Mouse (Mus musculus) brain, adult 2 months (tissue): ENCODE data around the gene Lrrc8d.

Experiments
- DNase-seq: peaks from one replicate; pipeline ENCODE4 v3.0.0; 2011; ENCODE audit warnings: low read depth, low spot score

The Lrrc8d gene

DNA sequence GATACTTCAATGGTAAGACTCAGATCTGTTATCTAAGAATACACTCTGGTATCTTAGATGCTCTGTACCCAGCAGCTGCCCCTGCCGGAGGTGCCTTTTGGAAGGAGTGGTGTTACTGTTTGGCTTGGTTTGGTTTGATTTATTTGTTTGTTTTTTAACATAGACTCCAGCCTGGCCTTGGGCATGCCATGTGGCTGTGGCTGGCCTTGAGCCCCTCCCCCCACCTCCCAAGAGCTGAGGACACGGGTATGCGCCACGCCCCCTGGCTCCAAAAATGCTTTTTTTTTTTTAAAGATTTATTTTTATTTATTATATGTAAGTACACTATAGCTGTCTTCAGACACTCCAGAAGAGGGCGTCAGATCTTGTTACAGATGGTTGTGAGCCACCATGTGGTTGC, 65.6 kb downstream of the Lrrc8d start:
- no peak for DNase-seq

DNA sequence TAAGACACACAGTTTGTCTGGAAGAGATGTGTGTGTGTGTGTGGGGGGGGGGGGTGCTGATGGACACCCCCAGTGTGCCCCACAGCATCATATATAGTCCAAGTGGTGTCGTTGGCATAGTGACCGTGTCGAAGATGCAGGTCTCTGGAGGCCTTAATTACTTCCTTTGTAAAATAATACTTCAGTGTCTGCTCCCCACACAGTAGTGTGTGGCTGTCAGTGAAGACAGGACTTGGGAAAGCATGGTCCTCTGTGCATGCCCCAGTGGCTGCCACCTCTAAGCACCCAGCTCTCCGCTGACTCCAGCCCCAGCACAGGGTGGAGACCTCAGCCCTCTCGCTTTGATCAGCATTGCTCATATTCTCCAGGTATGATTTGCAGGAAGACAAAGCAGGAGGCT, 76.6 kb downstream of the Lrrc8d start:
- DNase-seq, result no peak

DNA sequence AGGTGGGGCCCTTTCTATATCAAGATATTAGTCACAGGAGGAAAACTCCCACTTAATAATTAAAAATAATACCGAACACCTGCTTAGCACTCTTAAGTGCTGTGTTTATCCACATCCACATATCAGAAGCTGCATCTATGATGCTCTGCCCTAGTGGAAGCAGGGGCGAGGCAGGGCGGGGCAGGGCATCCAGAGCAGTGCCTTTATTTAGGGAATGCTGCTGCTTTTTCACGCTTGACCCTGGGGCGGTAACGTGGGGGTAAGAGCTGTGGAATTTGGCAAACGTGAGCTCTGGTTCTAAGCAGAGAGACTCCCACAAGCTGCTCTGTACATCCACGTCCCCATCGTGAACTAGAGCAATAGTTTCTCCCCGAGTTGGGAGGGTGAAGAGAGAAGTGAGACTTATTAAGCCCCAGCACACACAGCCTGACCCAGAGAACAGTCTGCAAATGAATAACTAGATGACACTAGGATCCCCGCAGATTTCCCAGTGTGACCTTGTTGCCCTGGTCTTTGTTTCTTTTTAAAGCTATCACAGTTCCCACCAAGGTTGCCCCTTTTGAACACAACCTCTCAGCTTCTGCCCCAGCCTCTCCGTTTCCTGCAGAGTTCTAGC, 77.3 kb downstream of the Lrrc8d start:
- DNase-seq, result peak; percentile 30

DNA sequence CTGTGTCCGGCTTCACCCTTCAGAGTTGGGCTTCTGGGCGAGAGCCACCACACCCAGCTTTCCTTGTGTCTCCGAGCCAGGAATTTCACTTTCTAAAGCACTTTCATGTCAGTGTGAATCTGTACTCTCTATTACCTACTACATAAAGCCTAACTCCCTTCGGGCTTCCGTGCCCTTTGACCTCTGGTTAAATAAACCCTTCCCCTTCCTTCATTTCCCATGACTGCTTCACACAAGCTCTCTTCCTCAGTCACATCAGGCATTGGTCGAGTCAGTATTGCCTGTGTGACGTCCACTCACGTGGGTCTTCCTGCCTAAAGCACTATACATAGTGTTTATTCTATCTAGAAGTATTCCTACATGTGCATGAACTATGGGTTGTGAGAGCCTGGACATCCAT, 77.9 kb downstream of the Lrrc8d start:
- no peak for DNase-seq

DNA sequence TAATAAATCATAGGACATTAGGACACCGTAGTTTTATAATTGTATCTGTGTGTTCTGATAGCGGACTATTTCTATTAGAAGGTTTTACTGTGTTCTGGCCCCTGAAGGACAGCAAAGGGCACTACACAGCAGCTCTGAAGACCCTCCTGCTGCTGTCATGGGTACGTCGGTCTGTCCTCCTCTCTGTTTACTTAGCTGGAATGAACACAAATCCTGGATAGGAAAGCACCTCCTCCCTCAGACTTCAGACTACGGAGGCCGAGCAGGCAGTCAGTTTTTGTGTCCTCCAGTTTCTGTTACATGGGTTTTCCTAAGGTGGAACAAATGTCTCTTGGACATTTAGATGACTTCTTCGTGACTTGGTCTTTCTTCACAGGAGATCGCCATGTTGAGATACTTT, 78.4 kb downstream of the Lrrc8d start:
- DNase-seq, result no peak

DNA sequence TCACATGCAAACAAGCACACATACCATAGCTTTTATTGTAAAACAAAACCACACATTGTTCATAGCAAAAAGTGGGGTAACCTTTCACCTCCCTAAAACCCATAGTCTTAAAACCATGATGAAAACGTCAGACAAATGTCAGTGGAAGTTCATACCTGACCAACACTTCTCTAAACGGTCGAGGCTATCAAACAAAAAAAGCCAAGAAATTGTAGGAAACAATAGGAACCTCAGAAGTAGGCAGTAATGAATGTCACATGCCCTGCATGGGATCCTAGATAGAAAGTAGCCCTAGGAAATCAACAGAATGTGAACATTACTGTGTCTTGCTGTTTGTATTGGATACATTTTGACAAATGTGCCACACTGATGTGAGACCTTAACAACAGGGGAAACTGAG, 79.0 kb downstream of the Lrrc8d start:
- no peak for DNase-seq

DNA sequence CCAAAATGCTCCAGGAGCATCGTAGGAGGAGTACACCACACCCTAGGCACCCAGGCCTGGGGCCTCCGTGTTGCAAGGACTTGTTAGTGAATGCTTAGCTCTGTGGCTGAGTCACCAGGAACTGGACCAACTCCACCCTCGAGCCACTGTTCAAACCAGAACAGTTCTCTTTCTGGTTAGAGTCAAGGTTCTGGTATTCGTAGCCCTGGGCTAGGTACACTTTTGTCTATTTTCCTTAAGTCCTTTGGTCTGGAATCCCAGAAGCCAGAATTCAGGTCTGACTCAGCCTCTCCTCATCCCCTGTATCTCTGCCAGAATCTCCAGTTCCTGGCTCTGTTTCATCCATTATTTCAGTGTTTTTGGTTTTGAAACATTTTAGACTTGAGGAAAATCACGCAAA, 79.6 kb downstream of the Lrrc8d start:
- DNase-seq, result peak; percentile 75

DNA sequence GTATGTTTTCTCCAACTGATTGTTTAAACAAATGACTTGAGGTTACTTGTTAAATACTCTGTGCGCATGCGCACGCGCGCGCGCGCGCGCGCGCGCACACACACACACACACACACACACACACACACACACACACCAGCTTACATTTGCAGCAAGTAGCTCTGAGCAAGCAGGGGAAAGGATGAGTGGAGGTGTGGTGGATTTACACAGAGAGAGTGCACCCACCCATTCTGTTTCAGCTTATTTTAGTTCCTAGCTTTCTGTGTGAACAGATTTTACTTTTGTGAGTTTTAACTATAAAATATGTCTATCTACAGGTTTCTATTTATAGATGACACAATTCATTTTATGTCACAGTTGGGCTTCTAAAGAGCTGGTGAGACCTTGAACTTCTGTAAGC, 84.1 kb downstream of the Lrrc8d start:
- peak; percentile 67 for DNase-seq

DNA sequence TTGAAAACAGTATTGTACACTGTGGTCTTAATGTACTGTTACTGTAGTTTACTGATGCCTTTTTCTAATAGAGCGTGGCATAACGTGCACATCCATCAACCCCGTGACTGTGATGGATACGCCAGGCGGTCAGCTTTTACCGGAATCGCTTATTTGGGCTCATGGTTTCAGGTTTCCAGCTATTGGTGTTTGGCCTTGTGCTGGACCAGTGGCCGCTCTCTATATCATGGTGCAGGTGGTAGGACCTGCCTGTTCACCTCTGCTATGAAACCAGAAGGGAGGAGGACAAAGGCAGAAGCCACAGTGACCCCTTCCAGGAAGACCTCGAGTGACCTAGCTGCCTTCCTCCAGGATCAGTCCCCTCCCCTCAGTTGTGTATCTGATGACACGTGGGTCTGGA, 85.0 kb downstream of the Lrrc8d start:
- no peak for DNase-seq

DNA sequence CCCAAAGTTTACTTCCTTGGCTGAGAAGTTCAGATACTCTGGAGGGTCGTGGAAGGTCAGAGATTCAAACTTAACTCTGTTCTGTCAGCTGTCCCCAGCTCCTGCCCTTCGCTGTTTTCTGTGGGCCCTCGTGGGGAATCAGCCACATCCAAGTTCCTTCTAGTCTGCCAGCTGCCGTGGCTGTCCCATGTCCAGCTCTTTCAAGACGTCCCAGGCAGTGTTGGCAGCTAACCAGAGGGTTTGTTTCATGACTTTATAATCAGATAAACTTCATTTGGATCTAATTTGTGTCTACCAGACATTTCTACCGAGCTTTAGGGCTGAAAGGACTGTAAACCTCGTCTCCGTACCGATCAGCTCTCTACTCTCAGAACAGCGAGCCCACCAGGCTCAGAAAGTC, 87.8 kb downstream of the Lrrc8d start:
- no peak for DNase-seq

DNA sequence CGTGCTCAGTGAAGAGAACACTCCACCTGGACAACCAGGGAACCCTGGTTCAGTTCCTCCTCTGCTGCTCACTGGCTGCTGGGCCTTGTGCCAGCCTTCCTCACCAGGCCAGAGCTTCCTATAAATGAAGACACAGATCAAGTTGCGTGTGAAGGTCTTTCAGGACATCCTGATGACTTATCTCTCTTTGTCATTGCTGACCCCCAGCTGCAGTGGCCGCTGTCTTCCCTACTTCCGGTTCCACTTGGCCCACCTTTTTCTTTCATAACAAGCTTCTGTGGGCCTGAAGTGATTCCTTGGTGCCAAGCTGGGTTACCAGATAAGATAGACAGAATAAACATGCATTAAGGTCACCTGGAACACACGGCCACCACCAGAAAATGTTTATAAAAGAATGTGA, 90.0 kb downstream of the Lrrc8d start:
- no peak for DNase-seq

DNA sequence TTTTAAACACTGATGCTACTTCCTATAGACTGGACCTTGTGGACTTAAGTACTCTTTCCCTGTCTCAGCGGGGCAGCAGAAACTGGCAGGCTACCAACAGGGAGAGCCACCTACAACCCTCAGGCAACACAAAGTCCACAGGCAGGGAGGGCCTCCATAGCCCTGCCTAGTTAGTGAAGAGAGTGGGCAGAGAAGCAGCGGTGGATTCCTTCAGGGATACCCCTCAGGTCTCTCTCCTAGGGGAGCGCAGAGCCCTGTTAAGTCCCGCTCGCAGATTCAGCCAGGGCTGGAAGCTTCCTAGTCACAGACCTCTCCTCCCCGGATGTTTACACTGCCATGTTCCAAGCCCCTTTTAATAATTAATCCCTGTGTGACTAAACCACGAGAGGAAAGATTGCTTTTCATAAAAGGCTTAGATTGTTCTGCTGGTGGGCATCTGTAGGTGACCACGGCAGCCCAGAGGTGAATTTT, 92.6 kb downstream of the Lrrc8d start:
- DNase-seq, result peak; percentile 51

DNA sequence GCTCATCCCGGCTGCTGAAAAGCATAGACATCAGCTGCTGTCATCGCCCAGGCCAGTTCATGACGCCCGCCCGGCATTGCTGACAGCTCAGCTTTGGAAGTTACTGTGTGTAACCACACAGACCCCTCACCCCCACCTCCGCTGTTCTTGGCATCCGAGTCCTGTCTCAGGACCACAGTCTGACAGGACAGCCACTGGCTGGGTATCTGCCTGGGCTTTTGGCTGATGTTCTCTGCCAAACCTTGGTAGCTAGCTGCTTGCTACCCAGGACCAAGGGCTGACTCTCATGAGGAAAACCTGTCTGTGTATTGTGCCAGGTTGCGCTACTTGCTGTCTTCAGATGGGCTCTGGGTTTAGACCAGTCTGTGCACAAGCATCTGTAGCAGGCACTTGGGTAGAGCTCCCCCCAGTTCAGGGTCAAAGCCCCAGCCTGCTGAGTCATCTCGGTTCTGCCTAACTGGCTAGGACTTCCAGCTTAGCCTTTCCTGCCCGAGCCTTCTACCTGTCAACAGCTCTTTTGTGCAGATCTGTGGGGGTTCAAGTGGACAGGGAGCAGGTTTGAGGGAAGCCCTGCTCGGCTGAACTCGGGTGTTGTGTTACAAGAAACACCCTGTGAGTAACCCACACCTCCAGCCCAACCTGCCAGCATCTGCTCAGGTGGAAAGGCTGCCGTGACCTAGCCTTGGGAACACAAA, 93.2 kb downstream of the Lrrc8d start:
- DNase-seq, result no peak

DNA sequence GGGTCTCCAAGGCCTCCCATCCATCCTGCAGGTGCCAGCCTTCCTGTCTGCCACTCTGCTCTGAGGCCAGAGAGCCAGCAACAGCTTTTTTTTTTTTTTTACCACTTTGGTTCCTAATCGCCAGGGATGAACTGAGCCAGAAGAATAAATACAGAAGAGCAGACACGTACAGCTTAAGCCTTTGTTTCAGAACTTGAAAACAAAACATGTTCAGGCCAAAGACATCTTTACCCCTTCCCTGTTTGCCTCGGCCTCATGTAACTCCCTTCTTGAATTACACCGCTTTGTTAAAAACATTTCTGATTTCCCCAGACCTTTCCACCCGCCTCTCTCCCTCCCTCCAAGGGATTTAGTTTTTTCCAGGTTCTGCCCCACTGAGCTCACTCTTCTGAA, 93.8 kb downstream of the Lrrc8d start:
- DNase-seq, result no peak

DNA sequence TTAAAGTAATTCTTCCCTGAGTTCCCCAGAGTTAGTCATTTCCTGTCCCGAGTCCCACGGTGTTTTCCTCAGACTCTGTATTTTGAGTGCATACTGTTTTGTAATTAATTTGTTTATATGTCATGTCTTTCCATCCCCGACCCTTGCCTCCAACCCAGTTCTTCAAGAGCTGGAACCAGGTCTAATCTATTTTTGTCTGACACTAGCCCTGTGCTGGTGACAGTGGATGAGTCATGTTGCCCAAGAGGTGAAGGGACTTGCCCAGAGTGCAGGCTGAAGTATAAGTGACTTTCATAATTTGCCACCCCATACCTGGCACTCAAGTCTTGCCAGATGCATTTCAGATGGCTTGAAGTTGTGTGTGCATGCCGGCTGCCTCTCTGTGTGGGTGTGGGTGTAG, 98.7 kb downstream of the Lrrc8d start:
- DNase-seq, result no peak

DNA sequence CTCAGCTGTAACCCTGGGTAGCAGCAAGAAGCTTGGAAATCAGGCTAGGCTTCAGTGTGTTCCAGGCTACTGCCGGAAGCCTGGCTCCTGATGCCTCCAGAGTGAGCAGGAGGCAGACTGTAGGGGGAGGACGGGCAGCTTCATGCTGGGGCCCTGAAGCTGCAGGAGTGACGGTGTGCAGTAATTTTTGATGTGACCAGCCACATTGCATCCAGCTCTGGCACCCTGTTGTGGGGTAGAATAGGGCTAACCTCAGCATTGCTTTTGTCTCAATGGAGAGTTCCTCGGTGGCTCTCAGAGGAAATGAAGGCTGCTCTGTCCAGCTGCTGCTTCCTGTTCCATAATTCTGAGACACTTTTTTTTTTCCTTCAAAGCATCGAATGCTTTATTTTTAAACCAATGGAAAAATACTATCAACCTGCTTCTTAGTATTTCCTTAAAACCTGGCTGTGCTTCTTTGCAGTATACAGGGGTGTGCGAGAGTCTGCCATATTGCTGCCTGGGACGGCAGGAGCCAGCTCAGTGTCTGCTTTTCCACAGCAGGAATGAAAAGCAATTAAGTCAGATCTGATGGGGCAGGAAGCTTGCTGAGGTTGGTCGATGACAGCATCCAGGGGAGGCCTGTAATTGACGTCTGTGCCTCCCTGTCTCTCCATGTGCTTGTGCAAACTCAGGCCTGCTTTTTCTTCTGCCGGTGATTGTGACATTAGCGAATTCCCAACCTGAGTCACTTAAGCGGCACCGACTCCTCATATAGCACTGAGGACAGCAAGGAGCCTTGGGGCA, 100.3 kb downstream of the Lrrc8d start:
- DNase-seq, result peak; percentile 61

DNA sequence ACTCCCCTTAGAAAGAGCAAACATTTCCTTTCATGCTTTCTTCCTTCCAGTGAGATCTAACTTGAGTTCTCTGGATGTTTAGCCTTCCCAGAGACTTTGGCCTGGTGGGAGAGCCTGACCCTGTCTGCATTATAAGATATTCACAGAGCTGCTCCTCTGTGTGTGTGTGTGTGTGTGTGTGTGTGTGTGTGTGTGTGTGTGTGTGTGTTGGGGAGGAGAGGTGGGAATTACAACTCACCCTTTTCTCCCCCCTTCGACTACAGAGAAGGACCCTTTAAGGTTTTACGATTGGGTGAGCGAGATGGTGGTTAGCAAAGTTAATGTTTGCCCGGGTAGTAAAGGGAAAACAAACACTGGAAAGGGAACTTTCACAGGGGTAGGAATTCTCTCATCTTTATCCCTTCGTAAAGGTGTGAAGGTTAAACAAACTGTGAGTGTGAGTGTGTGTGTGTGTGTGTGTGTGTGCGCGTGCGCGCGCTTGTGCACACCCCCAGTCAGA, 101.3 kb downstream of the Lrrc8d start:
- no peak for DNase-seq

DNA sequence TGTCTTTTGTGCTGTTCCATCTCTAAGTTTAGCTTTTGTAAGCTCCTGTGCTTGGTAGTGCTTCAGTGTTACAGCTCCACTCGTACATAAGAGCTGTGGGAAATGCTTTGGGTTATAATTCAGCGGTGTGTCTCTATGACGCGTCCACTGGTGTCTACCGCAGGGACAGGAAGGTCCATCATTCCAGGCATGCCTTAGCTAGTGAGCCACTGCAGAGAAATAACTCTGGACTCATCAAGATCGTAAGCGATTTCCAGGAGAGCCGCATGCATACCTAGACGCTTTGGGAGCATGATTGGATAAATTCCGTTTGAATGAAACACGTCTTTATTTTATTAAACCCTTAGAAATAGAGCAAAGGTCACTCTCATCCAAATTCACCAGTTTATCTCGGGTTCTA, 106.2 kb downstream of the Lrrc8d start:
- no peak for DNase-seq

DNA sequence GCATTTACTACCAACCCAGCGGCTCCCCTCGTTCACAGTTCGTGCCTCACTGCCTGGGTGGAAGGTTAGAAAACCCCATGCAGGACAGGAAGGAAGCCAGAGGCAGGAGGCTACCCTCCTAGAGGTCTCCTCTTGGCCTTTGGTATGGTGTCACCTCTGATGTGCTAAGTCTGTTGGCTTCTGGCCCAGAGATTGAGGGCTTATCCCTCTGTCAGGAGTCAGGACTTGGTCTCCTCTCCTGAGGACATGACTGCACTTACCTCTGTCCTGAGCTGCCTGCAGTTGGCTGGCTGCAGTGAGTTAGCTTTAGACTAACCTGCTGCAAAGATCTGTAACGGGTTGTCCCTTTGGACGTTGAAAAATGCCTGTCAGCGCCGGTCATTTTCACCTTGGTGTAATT, 107.7 kb downstream of the Lrrc8d start:
- DNase-seq, result no peak

DNA sequence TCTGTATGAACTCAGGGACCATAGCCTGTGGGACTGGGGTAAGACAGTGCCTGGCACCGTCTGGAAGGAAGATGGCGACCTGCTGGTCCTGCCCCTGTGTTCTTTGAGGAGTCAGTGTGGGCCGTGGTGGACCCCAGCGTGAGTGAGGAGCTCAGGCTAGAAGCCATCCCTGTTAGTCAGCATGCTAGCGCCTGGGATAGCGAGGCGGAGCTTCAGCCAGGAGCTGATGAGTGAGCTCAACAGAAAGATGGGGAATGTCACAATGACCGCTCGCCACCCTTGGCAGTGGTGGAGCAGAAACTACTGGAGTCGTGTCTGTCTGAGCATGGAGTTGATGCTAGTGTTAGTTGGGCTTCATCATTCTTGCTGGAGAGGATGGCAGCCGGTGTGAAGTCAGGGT, 109.3 kb downstream of the Lrrc8d start:
- peak; percentile 47 for DNase-seq

DNA sequence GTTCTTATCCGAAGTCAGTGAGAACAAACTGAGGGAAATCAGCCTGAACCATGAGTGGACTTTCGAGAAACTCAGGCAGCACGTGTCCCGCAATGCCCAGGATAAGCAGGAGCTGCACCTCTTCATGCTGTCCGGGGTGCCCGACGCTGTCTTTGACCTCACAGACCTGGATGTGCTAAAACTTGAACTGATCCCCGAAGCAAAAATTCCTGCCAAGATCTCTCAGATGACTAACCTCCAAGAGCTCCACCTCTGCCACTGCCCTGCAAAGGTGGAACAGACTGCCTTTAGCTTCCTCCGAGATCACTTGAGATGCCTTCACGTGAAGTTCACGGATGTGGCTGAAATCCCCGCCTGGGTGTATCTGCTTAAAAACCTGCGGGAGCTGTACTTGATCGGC, 113.3 kb downstream of the Lrrc8d start:
- no peak for DNase-seq

DNA sequence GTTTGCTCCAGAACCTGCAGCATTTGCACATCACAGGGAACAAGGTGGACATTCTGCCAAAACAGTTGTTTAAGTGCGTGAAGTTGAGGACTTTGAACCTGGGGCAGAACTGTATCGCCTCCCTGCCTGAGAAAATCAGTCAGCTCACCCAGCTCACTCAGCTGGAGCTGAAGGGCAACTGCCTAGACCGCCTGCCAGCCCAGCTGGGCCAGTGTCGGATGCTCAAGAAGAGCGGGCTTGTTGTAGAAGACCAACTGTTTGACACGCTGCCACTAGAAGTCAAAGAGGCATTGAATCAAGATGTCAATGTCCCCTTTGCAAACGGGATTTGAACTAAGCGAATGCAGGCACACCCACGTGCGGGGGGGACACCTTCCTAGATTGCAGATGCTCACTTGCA, 114.2 kb downstream of the Lrrc8d start:
- DNase-seq, result peak; percentile 93

DNA sequence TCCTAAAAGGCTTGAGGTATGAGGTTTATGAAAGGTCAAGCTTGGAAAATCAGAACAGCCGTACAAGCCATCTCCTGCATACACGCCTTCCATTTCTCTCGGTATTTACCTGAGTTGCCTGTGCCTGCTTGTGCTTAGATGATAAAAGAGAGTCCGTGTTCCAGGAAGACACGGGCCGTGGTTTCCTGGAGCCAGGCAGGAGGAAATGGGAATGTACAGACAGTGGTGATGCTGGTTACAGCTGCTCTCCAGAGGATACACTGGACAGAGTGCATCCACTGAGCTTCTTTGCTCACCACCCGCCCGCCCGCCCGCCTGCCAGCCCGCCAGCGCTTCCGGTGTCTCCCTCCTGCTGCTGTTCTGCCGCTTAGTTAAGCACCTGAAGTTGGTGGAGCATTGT, 116.3 kb downstream of the Lrrc8d start:
- no peak for DNase-seq
